Mouse (Mus musculus) intestine, postnatal 0 days (tissue): ENCODE measurements around the gene Sdf2l1. TPM values are rescaled to one million over a fixed set of nuclear protein-coding genes. Genes with fewer than 3 reads are reported as not detected.
A peak's percentile ranks its signal among the peaks of the same experiment; 100 is the strongest.
"Not testable (repeated sequence)": the region's sequence is repeated elsewhere in the genome, so short reads cannot be mapped to it uniquely, and the experiment has no call there.

Experiments
- ATAC-seq: fragments of 200-750 bp; cut with Nextera tagmentation; 2 replicates; pipeline ENCODE4 v1.8.0; 2017; ENCODE audit warnings: mild to moderate bottlenecking, moderate TSS enrichment, moderate library complexity
- H3K27ac ChIP-seq: fragments of 300-500 bp; sonication (generic); 2 replicates; pipeline ENCODE4 v1.5.1; 2014; ENCODE audit warnings: mild to moderate bottlenecking, low read depth, low read length, moderate library complexity
- H3K27me3 ChIP-seq: fragments of 300-500 bp; sonication (generic); replicated peaks from 2 replicates; pipeline ENCODE4 v1.6.1; 2014; ENCODE audit warnings: low read length, mixed read lengths; ENCODE audit not compliant: control insufficient read depth, insufficient read depth
- H3K36me3 ChIP-seq: fragments of 300-500 bp; sonication (generic); 2 replicates; pipeline ENCODE4 v1.6.1; 2014; ENCODE audit warnings: mild to moderate bottlenecking, moderate library complexity; ENCODE audit not compliant: control insufficient read depth, insufficient read depth
- H3K4me1 ChIP-seq: fragments of 300-500 bp; sonication (generic); replicated peaks from 2 replicates; pipeline ENCODE4 v1.6.1; 2014; ENCODE audit warnings: antibody characterized with exemption, low read length, mixed read lengths; ENCODE audit not compliant: control insufficient read depth, insufficient read depth
- H3K4me2 ChIP-seq: fragments of 300-500 bp; sonication (generic); replicated peaks from 2 replicates; pipeline ENCODE4 v1.6.1; 2014; ENCODE audit warnings: low read depth, mild to moderate bottlenecking, moderate library complexity
- H3K4me3 ChIP-seq: fragments of 300-500 bp; sonication (generic); 2 replicates; pipeline ENCODE4 v1.5.1; 2014; ENCODE audit warnings: low read depth, low read length
- H3K9ac ChIP-seq: fragments of 300-500 bp; sonication (generic); 2 replicates; pipeline ENCODE4 v1.6.1; 2014; ENCODE audit warnings: mild to moderate bottlenecking, low read depth, low read length
- H3K9me3 ChIP-seq: fragments of 300-500 bp; sonication (generic); 2 replicates; pipeline ENCODE4 v1.6.1; 2016; ENCODE audit warnings: mixed run types; ENCODE audit not compliant: control insufficient read depth
- CTCF ChIP-seq: sonication (generic); IDR thresholded peaks from 2 replicates; pipeline ENCODE4 v1.5.1; 2016; ENCODE audit warnings: low read depth, mild to moderate bottlenecking, control low read depth, antibody characterized with exemption, moderate library complexity
- WGBS: fragments of 180-500 bp; shearing (Covaris S2); extraction: QIAGEN DNeasy Blood & Tissue Kit; methylation state at CpG from one replicate; pipeline ENCODE4 v1.1.7; 2014; 5-methylcytosine and 5-hydroxymethylcytosine counted together
- polyA plus RNA-seq: library from polyadenylated mRNA; unstranded; fragments of >200 nt; fragmentation: Nextera tagmentation; extraction: Ambion mirVana; gene quantifications from 2 replicates; pipeline ENCODE4 v1.2.1, GENCODE M21; 2015

Gene Sdf2l1
- polyA plus RNA-seq, 1 experiment from 2014 or later = 70.3 TPM

DNA sequence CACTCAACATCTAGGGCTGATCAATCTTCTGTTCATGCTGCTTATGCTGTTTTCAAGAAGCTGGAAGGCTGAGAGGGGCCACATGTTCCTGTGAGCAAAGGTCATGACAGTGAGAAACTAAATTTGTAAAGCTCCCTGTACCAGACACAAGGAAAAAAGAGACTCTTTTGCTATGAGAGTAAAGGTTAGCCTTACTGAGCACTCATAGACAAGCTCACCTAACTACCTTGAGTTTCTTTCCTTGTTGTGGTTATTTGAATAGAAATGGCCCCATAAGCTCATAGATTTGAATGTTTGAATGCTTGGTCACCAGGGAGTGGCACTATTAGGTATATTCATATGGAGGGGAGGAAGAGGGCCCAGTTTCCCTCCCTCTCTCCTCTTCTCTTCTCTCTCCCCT lies 35.0 kb upstream of the Sdf2l1 start:
- no peak for TF ChIP-seq CTCF
- H3K9ac ChIP-seq = no peak overlapping the region
- H3K36me3 ChIP-seq = 0 out of 2 replicates have a peak, but pooled peaks cover 7% of the 10 kb centered on the region
- H3K27ac ChIP-seq = peak overlapping the region; percentile 75
- no peak overlapping the region for H3K4me3 ChIP-seq
- no peaks in the 10 kb centered on the region for H3K27me3 ChIP-seq
- H3K4me2 ChIP-seq = peak overlapping the region; percentile 17; the same call in 1 of the 2 replicates
- 0 out of 2 replicates have a peak, but pooled peaks cover 7% of the 10 kb centered on the region for H3K4me1 ChIP-seq
- ATAC-seq = peak; percentile 77
- no peaks in the 10 kb centered on the region for H3K9me3 ChIP-seq

DNA sequence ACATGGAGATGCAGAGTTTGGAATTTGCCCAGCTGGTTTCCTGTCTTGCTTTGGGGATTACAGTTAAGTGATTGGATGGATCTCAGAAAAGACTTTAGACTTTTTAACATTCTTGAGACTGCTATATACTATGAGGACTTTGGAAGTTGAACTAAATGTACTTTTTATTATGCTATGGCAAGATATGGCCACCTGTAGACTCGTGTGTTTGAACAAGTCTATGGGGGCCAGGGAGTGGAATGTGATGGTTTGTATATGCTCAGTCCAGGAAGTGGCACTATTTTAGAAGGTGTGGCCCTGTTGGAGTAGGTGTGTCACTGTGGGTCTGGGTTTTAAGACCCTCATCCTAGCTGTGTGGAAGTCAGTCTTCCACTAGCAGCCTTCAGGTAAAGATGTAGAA lies 33.3 kb upstream of the Sdf2l1 start:
- ATAC-seq = peak; percentile 88
- not testable (repeated sequence) for H3K9ac ChIP-seq, H3K27me3 ChIP-seq, H3K4me3 ChIP-seq, H3K9me3 ChIP-seq, H3K4me1 ChIP-seq, H3K4me2 ChIP-seq
- WGBS = 39% methylated on average over 1 of the region's 1 CpGs
- H3K27ac ChIP-seq = peak overlapping the region; percentile 75
- H3K36me3 ChIP-seq = 0 out of 2 replicates have a peak, but pooled peaks cover 12% of the 10 kb centered on the region

DNA sequence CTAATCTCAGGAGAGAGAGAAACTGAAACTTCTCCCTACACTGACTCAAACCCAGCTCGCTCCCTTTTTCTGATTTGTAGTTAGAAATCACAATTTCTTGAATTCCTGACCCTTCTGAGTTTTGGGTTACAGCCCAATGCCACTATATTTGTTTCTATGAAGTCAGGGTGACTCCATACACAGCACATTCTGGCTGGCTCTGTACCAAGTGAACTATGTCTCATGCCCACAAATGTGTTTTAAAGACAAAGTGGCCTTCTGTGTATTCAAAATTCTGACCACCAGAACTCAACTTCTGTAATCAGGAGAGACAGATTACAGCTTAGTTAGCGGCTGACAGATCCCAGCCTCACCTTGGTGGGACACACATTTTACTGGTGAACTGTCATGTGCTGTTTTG lies 22.2 kb upstream of the Sdf2l1 start:
- 85% methylated on average over 2 of the region's 2 CpGs for WGBS

DNA sequence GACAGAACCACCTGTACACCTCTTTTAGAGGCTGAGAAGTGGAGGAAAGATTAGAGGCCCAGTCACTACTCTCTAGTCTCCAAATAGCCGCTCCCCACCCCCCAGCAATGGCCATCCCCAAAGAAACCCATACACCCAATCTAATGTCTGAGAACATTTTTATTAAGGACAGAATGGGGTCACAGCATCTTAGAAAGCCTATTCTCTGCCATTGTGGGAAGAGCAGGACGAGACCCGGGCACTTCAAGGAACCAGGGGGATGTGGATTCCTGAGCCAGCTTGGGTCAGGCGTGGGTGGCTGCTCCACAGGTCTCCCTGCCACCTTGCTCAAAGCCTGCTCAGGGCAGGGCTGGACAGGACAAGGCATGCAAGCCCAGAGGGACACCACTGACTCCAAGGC lies 19.7 kb upstream of the Sdf2l1 start:
- no peak for ATAC-seq
- peaks cover 22% of the 10 kb centered on the region for H3K4me1 ChIP-seq
- 98% methylated on average over 4 of the region's 4 CpGs for WGBS
- H3K4me3 ChIP-seq = no peak overlapping the region
- 0 out of 2 replicates have a peak overlapping the region, but pooled peaks have one; percentile 27 for H3K9ac ChIP-seq
- H3K36me3 ChIP-seq = peaks cover 40% of the 10 kb centered on the region
- no peak for TF ChIP-seq CTCF
- H3K9me3 ChIP-seq = no peaks in the 10 kb centered on the region
- H3K4me2 ChIP-seq = no peak overlapping the region
- peak overlapping the region; percentile 92 for H3K27ac ChIP-seq
- H3K27me3 ChIP-seq = no peaks in the 10 kb centered on the region

More for the DNA sequence above, 22.2 kb upstream of the Sdf2l1 start:
- Histone ChIP-seq H3K4me2 (no peak overlapping the region), H3K4me3 (no peak overlapping the region), H3K4me1 (peaks cover 12% of the 10 kb centered on the region), H3K9ac (no peak overlapping the region), H3K36me3 (peaks cover 59% of the 10 kb centered on the region), H3K27ac (peak overlapping the region; percentile 8; the same call in 1 of the 2 replicates), H3K27me3 (no peaks in the 10 kb centered on the region), H3K9me3 (no peaks in the 10 kb centered on the region)
- TF ChIP-seq CTCF = no peak
- ATAC-seq = no peak

DNA sequence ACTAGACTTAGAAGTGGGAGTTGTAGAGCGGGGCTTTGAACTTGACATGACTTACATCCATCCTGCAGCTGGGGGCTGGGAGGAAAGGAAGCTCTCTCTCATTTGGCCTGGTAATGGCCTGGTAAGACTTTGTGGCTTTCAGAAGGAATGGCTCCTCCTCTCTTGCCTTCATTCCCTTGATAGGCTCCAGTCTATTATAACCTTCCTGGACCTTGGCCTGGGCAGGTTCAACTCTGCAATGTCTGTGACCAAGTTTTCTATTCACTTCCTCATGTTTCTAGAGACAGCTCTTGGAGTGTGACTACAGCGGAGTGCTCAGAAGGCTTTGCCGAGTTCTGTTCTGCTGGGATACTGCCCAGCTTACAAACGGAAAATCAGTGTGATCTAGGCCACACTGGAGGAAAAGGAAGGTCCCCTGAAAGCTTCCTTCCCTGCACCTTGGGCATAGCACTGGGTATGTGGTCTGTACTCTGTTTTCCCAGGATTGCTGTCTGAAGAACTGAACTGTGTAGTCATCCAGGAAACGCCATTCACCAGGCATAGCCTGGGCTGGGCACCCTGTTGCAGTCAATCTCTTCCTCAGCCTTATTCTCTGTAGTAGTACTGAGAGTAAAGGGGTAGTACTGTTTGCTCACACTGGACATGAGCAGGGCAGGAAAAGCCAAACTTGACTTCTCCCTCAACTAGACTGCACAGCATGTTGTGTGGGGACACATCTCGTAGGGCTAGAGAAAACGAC lies 18.5 kb upstream of the Sdf2l1 start:
- Histone ChIP-seq H3K4me2 (peak overlapping the region; percentile 47), H3K9ac (0 out of 2 replicates have a peak overlapping the region, but pooled peaks have one; percentile 13), H3K27ac (peak overlapping the region; percentile 92), H3K36me3 (peaks cover 32% of the 10 kb centered on the region), H3K4me3 (no peak overlapping the region), H3K4me1 (peaks cover 23% of the 10 kb centered on the region), H3K9me3 (no peaks in the 10 kb centered on the region), H3K27me3 (no peaks in the 10 kb centered on the region)
- 41% methylated on average over 7 of the region's 7 CpGs for WGBS
- TF ChIP-seq CTCF = no peak
- ATAC-seq = peak; percentile 82

DNA sequence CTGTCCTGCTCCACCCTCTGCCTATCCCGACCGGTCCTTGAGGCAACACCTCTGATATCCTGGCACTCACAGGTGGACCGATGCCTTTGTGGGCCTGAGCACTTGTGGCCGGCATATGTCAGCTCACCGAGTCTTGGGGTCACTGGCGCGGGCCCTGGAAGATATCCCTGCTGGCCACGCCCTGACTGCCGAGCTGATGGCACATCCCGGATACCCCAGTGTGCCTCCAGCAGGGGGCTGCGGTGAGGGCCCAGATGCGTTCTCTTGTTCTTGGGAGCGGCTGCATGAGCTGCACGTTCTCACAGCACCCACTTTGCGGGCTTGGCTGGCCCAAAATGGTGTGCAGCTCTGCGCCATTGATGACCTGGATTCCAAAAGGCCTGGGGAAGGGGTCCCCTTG lies 15.9 kb upstream of the Sdf2l1 start:
- 0 out of 2 replicates have a peak overlapping the region, but pooled peaks have one; percentile 10 for H3K27ac ChIP-seq
- 0 out of 2 replicates have a peak overlapping the region, but pooled peaks have one; percentile 64 for H3K9ac ChIP-seq
- peak overlapping the region; percentile 50 for H3K4me3 ChIP-seq
- H3K4me1 ChIP-seq = peaks cover 23% of the 10 kb centered on the region
- TF ChIP-seq CTCF = peak; percentile 61
- H3K4me2 ChIP-seq = peak overlapping the region; percentile 98
- no peak for ATAC-seq
- WGBS = 14% methylated on average over 16 of the region's 16 CpGs
- peaks cover 12% of the 10 kb centered on the region for H3K36me3 ChIP-seq
- H3K9me3 ChIP-seq = no peaks in the 10 kb centered on the region
- H3K27me3 ChIP-seq = no peaks in the 10 kb centered on the region
